Mouse (Mus musculus) frontal cortex, postnatal 25 days (tissue): ENCODE results near the gene Rora.

Experiments used
- DNase-seq, 2 experiments: peaks; one replicate each; pipeline ENCODE4 v3.0.0; 2022; ENCODE audit warnings: low spot score in 2 of 2

The Rora gene

GRCm38 (mm10) chr9:69006666-69007065 is 353.1 kb downstream of the Rora start:
- no peak for DNase-seq

GRCm38 (mm10) chr9:69008706-69009105 is 355.1 kb downstream of the Rora start:
- DNase-seq, result no peak

GRCm38 (mm10) chr9:69010886-69011285 is 357.3 kb downstream of the Rora start:
- no peak for DNase-seq

- no peak for DNase-seq
Measured at GRCm38 (mm10) chr9:69013186-69013715, 359.7 kb downstream of the Rora start.

- DNase-seq, result no peak
Measured at GRCm38 (mm10) chr9:69014203-69014602, 360.6 kb downstream of the Rora start.

- no peak for DNase-seq
Measured at GRCm38 (mm10) chr9:69020381-69020780, 366.8 kb downstream of the Rora start.

- no peak for DNase-seq
Measured at GRCm38 (mm10) chr9:69021482-69021881, 367.9 kb downstream of the Rora start.

- no peak for DNase-seq
Measured at GRCm38 (mm10) chr9:69023314-69023713, 369.7 kb downstream of the Rora start.

GRCm38 (mm10) chr9:69028177-69028576 is 374.6 kb downstream of the Rora start:
- DNase-seq, result no peak

- no peak for DNase-seq
Measured at GRCm38 (mm10) chr9:69034301-69034871, 380.8 kb downstream of the Rora start.

GRCm38 (mm10) chr9:69035456-69035855 is 381.9 kb downstream of the Rora start:
- no peak for DNase-seq

GRCm38 (mm10) chr9:69036296-69036695 is 382.7 kb downstream of the Rora start:
- DNase-seq, result no peak

- no peak for DNase-seq
Measured at GRCm38 (mm10) chr9:69043920-69044613, 390.5 kb downstream of the Rora start.

GRCm38 (mm10) chr9:69044614-69045133 is 391.1 kb downstream of the Rora start:
- no peak for DNase-seq

- DNase-seq, result no peak
Measured at GRCm38 (mm10) chr9:69045908-69046307, 392.3 kb downstream of the Rora start.

- DNase-seq, result no peak
Measured at GRCm38 (mm10) chr9:69050856-69051255, 397.3 kb downstream of the Rora start.

- no peak for DNase-seq
Measured at GRCm38 (mm10) chr9:69051890-69052289, 398.3 kb downstream of the Rora start.

- DNase-seq, result no peak
Measured at GRCm38 (mm10) chr9:69055302-69055701, 401.7 kb downstream of the Rora start.

GRCm38 (mm10) chr9:69071203-69071867 is 417.7 kb downstream of the Rora start:
- no peak for DNase-seq

GRCm38 (mm10) chr9:69073271-69073670 is 419.7 kb downstream of the Rora start:
- DNase-seq, result no peak

- no peak for DNase-seq
Measured at GRCm38 (mm10) chr9:69084086-69084719, 430.6 kb downstream of the Rora start.
